Mouse (Mus musculus) retina, postnatal 1 day (tissue): ENCODE data around the gene Thada.

Experiments
- DNase-seq: peaks from one replicate; pipeline ENCODE4 v3.0.0-alpha.2; 2012

Gene Thada

DNA sequence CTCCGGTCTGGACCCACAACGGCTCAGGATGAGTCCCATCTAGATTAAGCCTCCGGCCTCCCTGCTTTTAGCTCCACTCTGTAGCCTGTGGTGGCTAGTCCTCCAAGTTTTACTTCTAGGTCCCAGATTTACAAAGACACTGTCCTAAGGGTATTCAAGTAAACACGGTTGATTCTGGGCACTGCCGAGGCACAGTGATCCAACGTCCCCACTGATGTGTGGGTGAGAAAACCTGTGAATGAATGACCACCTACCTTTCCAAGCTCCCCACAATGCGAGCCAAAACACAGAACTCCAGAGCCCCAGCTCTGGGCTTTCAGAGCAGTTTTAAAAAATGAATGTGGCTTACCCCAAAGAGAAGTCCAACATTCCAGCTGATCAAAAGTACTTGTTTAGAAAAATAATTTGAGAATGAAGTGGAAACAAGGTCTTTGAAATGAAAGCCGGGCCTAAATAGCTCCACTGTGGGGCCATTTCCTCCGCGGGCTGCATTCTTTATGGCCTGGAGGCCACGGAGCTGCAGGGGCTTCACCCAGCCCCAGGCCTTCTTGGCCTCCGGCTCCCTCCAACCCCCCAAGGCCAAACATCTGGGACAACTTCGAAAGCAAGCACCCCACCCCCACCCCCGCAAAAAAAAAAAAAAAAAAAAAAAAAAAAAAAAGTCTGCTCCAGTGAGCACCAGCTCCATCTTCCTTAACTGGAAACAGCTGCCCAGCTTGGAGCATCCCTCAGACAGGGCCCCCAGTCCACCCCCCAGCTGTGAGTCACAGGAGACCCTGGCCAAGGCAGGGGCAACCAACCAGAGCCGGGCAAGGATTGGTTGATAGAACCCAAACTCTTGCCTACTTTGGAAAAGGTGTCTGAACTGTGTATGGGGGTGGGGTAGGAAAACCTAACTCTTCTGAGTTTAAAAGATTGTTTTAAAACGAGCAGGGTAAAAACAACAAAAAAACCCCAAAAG lies 283.4 kb downstream of the Thada start:
- peak; percentile 40 for DNase-seq

DNA sequence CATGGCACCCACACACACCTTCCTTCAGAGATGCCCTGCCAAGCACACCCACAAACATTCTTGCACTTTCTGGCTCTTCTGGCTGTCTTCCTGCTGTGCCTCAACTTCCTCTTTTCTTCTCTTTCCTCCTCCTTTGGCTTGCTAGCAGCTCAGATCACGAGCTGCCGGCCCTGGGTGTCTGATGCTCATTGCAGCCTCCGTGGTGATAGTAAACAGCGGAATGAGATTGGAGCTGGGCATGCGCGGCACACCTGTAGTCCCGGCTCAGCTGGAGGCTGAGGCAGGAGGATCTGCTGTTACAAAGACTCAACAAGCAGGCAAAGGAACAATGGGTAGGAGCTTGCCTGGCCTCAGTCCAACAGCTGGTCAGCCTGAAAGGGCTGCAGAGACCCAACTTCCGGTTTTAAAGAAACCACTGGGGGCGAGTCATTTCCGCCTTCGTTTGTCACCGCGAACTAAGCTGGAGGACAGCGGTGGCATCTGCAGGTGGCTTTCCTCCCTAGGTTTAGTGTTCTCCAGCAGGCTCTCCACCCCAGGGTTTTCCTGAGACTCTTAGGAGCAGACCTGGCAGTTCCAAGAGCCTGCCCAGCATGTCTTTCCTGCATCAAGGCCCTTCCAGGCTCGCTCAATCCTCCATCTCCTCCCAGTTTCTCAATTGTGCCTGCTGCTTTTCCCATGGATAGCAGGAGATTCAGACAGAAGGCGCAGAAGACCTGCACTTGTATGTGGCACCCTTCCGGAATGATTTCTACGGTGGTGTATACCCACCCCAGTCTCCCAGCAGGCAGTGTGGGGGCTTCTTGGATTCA lies 284.3 kb downstream of the Thada start:
- DNase-seq = peak; percentile 52

DNA sequence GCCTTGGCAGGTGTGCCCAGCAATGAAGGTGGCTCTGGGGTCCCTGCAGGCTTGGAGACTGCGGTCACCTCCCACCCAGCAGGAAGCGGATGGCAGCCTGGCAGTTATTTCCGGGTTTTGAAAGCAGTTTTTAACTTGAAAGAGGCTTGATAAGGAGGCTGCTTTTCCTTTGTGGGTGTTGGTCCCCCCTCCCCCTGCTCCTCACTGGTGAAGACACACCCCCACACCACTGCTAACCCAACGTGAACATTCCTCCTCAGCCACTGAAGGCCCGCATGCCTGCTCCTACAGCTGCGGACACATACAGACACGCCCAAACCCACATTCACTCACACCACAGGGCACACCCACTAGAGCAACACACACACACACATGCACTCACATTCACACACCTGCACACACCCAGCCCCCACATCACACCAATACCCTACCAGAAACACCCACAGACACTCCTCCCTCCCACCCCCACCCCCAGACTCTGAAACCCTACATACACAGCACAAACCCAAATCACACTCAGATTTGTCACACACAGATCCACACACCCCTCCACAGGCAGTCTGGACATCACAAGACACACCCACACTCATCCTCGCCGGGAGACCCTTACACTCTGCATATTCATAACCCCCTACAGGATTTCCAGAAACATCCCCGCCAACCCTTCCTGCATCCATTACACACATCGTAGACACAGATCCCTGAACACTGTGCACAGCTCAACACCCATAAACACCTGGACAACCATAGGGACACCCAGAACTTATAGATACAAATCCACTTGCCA lies 285.1 kb downstream of the Thada start:
- DNase-seq = peak; percentile 48

DNA sequence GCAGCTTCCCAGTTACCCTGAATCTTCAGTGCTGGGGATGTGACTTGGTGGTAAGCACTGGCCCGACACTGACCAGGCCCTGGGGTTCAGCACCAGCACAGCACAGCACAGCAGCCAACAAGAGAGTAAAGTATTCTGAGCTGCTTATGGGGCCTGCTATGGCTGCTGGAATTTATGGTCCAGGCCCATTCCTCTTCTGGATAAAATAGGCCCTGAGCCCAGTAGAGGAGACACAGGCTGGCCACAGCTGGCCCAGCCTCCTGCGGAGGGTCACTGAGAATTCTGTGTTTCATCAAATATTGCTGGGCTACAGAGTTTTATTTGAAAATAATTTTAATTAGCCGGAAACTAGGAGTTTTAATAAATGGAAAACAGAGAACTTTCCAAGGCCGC lies 286.0 kb downstream of the Thada start:
- no peak for DNase-seq

DNA sequence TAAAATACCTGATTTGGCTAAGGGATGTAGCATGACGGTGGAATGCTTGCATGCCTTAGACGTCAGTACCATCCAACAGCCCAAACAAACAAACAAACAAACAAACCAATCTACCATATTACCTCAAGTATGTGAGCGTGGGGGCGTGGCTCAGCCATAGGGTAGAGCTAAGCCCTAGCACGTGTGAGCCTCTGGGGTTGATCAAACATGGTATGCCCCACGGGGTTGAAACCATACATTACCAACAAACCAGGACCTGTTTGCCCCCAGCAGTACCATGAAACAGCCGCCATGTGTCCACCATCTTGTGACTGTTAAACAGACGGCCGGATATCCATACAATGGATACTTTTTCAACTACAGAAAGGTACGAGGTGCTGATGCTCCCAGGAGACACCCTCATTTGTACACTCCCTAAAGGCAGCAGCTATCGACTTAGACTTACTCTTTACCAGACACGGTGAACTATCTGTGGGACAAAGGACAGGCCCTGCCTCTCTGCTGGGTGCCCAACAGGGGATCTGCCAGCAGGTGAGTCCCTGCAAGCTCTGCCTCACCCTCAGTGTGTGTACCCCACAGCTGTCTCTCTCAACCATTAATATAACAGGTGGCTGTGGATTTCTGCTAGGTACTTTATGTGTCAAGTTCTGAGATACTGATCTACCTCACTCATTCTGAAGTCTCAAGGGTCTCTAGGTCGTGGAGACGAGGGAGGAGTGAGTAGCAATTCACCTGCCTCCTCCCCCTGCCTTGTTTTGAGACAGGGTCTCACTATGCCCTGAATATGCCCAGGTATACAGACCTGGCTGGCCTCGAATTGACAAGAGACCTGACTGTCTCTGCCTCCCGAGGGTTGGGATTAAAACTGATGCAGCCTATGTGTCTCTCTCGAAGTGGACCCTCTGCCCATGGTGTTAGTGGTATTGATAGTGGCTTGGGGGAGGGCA lies 286.7 kb downstream of the Thada start:
- no peak for DNase-seq

DNA sequence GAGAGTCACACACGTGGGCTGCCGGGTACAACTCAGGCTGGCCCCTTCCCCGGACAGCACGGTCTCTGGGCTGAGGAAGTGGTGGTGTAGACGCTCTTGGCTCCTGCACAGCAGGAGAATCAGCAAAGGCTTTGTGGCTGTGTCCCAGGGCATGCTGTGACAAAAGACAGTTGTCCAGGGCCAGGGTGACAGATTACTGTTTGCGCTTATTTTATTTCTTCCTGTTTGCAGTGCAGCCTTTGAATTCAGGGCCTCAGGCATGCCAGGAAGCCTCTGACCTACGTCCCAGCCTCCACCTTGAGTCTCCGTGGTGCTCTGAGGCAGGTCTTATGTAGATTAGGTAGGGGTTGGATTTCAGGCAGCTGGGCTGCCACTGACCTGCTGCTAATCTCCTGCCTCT lies 288.5 kb downstream of the Thada start:
- DNase-seq = no peak

DNA sequence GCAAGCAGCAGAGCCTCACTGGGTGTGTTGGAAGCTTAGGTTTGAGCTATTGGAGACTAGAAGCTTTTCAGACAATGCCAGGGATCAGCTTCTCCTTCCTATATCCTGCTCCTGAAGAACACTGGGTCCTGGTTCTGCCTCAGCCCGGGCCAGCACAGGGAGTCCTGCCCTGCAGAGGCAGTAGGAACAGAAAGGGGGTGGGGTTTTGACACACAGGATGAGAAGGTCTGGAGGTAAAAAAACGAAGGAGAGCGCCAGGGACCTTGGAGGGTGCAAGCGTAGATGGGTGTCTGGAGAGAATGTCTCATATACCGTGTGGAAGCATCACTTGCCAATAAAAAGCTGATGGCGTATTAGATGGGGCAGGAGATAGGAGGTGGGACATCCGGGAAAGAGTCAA lies 289.6 kb downstream of the Thada start:
- DNase-seq = no peak

DNA sequence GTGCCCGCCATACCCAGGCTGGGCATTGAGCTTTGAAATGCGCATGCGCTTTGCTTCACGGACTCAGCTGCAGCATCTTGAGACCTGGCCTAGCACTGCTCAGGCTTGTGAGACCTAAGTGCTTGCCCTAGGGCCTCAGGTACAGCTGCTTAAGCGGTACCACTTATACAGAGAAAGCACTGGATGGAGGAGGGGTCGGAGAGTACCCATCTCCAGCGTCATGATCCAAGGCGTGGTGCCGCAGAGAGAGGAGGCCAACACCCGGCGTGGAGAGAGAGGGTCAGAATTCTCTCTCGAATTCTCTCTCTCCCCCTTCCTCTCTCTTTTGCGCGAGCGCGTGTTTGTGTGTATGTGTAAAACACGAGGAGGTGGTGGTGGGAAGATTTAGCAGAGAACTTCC lies 290.8 kb downstream of the Thada start:
- no peak for DNase-seq

DNA sequence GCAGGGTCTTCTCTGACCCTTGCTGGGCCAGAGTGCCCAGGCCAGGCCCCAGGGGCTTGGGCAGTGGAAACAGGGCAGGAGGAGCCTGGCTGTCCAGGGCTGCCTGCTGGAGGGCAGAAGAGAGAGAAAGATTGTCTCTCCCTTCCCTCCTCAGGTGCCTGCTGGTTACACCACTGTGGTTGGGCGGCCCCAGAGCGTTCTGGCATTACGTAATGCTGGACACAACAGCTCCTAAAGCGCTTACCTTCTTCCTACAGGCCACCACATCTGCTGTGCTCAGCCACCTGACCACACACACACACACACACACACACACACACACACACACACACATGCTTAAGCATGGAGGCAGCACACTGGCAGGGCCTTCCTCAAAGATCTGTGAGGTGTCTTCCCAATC lies 298.6 kb downstream of the Thada start:
- no peak for DNase-seq

DNA sequence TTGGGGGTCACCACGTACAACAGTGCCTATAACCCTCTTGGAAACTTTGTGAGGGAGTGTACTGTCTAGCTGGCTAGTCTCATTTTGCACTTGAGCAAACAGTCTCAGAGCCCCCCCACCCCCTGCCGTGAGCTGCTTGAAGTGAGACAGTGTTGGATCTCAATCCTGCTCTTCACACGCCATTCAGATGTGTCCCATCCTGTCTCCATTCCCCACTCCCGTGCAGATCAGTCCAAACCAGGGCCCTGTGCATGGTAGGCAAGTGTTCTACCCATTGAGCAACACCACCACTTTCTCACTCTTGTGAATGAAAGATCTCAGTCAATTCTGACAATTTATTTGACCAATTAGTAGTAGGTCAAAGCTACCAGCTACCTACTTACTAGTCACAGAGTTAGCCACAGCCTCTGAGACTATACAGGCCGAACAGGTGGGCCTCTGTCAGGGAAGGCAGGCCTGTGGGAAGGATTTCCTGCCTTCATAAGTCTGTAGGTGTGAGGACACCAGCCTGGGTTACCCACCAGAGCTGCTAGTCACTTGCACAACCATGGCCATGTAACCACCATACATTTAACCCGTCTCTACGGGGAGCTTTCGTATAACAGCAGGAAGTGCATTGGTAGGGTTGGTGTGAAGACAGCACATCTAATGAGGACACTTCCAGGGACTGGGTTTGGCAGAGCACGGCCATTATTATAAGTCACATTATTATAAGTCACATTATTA lies 299.7 kb downstream of the Thada start:
- DNase-seq = no peak

DNA sequence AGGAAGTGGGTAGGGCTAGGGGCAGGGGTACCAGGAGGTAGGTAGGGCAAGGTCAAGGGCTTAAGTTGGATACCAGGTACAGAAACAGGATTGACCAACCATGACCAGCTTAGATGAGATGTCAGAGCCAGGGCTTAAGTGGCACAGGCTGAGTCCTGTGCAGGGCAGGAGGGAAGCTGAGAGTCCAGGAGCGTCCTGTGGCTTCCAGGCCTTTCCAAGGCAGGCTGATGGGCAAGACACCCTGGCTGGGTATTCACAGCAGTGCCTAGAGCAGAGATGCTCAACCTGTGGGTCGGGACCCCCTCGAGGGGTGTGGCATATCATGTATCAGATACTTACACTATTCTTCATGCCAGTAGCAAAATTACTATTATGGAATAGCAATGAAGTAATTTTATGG lies 300.3 kb downstream of the Thada start:
- DNase-seq = no peak

DNA sequence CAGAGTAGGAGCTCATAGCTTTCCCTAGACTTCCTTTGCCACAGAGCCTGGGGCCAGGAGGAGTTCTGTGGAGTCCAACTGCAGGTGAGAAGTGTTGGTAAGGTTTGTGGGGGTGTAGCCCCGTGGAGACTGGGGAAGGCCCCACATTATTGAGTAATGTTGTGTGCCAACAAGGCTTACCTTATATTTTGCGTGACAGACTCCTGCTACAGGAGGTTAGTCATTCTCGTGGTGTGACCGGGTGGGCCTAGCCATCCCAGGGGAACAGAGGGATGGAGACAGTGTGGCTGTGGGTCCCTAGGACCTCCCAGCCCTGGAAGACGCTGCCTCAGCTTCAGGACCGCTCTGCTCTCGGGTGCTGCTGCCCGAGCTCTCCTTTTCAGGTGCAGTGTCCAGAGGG lies 301.9 kb downstream of the Thada start:
- no peak for DNase-seq

DNA sequence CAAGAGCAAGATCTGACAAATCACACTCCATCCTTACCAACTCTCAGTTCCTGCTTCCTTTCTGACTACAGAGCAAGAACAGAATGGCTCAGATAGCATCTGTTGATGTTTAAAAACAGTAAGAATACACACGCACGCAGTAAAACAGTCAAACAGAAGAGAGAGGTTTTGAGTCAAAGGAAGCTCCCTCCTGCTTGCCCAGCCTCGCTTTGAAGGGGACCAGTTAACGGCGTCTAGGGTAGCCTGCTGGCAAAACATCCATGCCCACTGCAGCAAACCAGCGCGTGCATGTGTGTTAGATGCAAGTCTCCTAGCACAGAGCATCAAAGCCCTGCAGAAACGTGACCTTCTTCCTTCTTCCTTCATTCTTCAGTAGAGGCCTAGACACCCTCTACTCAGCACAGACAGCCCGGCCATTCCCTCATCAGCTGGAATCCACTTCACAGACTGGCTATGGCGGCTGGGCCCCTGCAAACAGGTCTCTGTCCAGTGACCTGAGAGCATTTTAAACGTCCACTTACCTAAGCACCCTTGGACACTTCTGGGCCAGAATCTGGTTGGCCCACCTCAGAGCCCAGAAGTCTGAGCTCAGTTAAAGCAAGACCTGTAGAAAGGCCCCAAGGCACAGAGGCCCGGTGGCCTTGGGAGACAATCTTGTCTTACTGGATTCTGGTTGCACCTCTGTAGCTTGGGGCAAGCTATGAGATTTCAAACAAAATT lies 302.8 kb downstream of the Thada start:
- DNase-seq = no peak

DNA sequence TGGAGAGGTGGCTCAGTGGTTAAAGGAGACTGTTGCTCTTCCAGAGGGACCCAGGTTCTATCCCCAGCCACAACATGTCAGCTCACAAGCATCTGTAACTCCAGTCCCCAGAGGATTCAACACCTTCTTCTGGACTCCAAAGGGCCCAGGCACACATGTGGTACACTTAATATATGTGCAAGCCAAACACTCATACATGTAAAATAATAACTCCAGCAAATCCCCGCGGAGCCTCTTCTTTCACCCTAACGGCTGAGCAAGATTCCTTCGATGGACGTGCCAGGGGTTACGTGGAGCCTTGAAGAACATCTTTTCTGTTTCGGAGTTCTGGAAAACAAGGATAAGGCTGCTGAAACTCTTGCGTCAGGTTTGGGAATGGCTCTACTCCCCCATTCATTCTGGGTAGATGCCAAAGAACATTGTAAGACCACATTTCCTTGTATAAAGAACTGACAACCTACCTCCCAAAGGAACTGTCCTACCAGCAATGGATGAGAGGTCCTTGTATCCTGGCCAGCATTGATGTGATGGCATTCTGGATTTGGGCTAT lies 303.7 kb downstream of the Thada start:
- no peak for DNase-seq

DNA sequence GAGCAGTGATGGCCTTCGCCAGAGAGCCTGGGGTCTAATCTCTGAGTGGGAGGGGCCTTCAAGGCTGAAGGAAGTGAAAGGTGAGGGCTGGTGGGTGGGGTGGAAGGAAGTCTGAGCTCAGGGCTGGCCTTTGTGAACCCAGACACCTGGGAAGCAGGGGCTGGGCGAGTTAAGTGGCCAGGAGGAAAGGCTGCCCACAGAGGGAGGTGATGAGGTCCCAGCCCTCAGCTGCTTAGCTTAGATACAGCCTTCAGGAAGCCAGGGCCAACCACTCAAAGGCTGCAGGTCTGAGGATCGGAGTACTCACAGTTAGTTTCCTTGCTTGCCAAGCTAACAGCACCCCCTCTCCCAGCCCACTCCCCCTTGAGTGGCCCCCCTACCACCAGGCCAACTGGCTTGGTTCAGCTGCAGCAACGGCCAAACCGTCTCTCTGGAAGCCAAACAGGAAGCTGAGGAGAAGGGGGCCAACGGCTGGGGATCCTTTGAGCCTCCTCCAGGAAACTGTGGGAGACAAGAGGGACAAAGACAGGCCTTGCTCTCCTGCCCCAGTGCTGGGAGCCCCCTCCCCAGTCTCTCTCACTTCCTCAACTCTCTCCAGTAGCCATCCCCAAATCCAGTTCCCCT lies 304.7 kb downstream of the Thada start:
- DNase-seq = peak; percentile 51

DNA sequence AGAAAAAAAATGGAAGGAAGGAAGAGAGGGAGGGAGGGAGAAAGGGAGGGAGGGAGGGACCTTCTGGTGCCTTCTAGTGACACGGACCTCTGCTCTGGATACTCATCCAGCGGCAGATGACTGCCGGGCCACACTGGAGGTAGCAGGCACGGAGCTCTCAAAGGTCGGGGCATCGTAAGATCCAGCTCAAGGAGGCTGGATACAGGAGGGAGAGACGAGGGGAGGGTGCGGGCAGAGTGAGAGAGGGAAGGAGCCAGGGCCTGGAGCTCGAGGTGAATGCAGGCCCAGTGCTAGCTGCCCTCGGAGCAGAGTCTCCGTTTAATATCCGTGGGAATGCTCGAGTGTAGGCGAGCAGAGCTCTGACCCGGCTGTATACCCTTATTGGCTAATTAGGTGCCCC lies 307.1 kb downstream of the Thada start:
- DNase-seq = peak; percentile 42

DNA sequence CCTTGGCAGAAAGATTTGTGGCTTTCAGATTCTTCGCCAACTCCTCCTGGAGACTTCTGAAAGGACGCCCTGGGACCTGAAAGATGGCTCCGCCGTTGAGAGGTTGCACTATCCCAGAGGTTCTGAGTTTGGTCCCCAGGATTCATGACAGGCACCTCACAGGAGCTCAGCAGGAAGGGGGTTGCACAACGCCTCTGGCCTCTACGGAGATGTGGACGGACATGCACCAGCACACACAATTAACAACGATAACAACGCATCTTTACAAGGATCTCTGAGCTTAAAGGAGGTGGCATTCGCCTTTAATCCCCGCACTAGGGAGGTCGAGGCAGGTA lies 307.6 kb downstream of the Thada start:
- DNase-seq = no peak

DNA sequence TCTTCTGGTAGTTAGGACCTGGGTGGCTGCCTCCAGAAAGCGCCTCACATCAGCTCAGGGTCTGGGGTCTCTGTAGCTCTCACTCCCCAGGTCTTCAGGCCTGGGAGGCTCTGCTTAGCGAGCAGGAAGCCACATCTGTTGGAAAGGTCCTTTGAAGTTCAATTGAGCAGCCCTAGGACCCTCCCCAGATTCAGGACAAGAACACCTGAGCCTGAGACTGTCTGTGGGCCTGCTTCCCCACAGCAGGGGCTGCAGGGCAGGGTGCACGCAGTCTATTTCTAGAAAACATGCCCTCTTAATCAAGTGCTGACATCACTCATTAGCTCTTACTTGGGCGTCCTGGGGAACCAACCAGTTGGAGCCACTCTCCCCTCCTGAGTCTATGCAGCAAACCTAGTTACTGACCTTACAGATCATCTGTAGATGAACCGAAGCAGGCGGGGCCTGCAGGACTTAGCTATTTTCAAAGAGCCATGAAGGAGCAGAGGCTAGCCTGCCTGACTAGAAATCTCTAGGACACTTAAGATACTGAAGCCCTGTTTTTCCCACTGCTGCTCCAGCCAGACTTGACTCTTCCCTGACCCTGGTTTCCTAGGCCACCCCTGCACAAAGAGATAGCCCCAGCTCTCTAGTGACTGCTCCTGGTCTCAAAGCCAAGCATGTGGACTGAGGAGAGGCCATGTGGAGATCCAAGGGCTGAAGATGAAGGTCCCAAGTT lies 308.1 kb downstream of the Thada start:
- DNase-seq = no peak
